Mouse (Mus musculus) stomach, postnatal 0 days (tissue): Measurements from ENCODE around the gene Unc93b1. TPM values are rescaled to one million over a fixed set of nuclear protein-coding genes. Genes with fewer than 3 reads are reported as not detected.

Experiments
- ATAC-seq: fragments of 200-750 bp; cut with Nextera tagmentation; 2 replicates; pipeline ENCODE4 v1.8.0; 2017; ENCODE audit not compliant: low FRiP score, low TSS enrichment
- DNase-seq: peaks from one replicate; pipeline ENCODE4 v3.0.0-alpha.2; 2016; ENCODE audit warnings: low spot score
- H3K27ac ChIP-seq: fragments of 300-500 bp; sonication (generic); replicated peaks from 2 replicates; pipeline ENCODE4 v1.5.1; 2014; ENCODE audit warnings: mild to moderate bottlenecking, control low read depth
- H3K27me3 ChIP-seq: fragments of 300-500 bp; sonication (generic); 2 replicates; pipeline ENCODE4 v1.6.1; 2014; ENCODE audit warnings: low read length; ENCODE audit not compliant: control insufficient read depth, insufficient read depth
- H3K36me3 ChIP-seq: fragments of 300-500 bp; sonication (generic); 2 replicates; pipeline ENCODE4 v1.6.1; 2014; ENCODE audit warnings: low read length, mixed read lengths; ENCODE audit not compliant: control insufficient read depth, insufficient read depth
- H3K4me1 ChIP-seq: fragments of 300-500 bp; sonication (generic); replicated peaks from 2 replicates; pipeline ENCODE4 v1.6.1; 2014; ENCODE audit warnings: antibody characterized with exemption; ENCODE audit not compliant: control insufficient read depth, insufficient read depth
- H3K4me2 ChIP-seq: fragments of 300-500 bp; sonication (generic); replicated peaks from 2 replicates; pipeline ENCODE4 v1.6.1; 2014; ENCODE audit warnings: low read depth, mild to moderate bottlenecking, control low read depth, moderate library complexity
- H3K4me3 ChIP-seq: fragments of 300-500 bp; sonication (generic); 2 replicates; pipeline ENCODE4 v1.5.1; 2014; ENCODE audit warnings: low read depth, low read length, control low read depth
- H3K9ac ChIP-seq: fragments of 300-500 bp; sonication (generic); 2 replicates; pipeline ENCODE4 v1.6.1; 2014; ENCODE audit warnings: mild to moderate bottlenecking, low read length, control low read depth, mixed read lengths
- H3K9me3 ChIP-seq: fragments of 300-500 bp; sonication (generic); 2 replicates; pipeline ENCODE4 v1.6.1; 2016; ENCODE audit warnings: low read length; ENCODE audit not compliant: control insufficient read depth
- CTCF ChIP-seq: IDR thresholded peaks from 2 replicates; pipeline ENCODE4 v1.5.1; 2016; ENCODE audit warnings: antibody characterized with exemption, low read depth, mild to moderate bottlenecking, moderate library complexity
- EP300 ChIP-seq: optimal IDR thresholded peaks from 2 replicates; pipeline ENCODE3; 2016; ENCODE audit warnings: antibody characterized with exemption
- WGBS: fragments of 180-500 bp; shearing (Covaris S2); extraction: QIAGEN DNeasy Blood & Tissue Kit; methylation state at CpG from one replicate; pipeline ENCODE4 v1.1.7; 2014; 5-methylcytosine and 5-hydroxymethylcytosine counted together
- polyA plus RNA-seq: library from polyadenylated mRNA; unstranded; fragments of >200 nt; fragmentation: Nextera tagmentation; extraction: Ambion mirVana; gene quantifications from 2 replicates; pipeline ENCODE4 v1.2.1, GENCODE M21; 2015

Gene Unc93b1
- polyA plus RNA-seq, 1 experiment from 2014 or later = 19.7 TPM

DNA sequence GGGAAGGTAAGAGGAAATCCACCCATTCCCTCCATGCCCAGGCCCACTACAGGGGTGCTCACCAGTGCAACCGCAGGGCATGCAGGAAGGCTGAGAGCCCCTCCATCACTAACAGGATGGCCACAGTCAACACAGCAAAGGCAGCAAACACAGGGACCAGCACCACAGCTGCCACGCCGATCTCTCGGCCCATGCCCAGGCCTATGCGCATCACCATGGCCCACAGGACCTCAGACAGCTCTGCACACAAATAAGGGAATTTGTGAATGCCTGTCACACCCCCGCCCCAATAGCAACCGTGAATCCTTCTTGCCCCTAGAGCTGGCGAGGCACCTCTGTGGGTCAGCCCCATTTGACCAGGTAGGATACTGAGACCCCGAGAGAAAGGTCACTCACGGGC is 38.8 kb upstream of the Unc93b1 start:
- H3K27ac ChIP-seq = no peak overlapping the region
- WGBS = 86% methylated on average over 10 of the region's 10 CpGs
- H3K4me2 ChIP-seq = no peak overlapping the region
- H3K4me1 ChIP-seq = no peaks in the 10 kb centered on the region
- ATAC-seq (no peak), DNase-seq (no peak)
- TF ChIP-seq EP300 = no peak
- TF ChIP-seq CTCF = no peak
- peaks cover 36% of the 10 kb centered on the region for H3K36me3 ChIP-seq
- no peaks in the 10 kb centered on the region for H3K9me3 ChIP-seq
- H3K9ac ChIP-seq = no peak overlapping the region
- no peak overlapping the region for H3K4me3 ChIP-seq
- no peaks in the 10 kb centered on the region for H3K27me3 ChIP-seq

DNA sequence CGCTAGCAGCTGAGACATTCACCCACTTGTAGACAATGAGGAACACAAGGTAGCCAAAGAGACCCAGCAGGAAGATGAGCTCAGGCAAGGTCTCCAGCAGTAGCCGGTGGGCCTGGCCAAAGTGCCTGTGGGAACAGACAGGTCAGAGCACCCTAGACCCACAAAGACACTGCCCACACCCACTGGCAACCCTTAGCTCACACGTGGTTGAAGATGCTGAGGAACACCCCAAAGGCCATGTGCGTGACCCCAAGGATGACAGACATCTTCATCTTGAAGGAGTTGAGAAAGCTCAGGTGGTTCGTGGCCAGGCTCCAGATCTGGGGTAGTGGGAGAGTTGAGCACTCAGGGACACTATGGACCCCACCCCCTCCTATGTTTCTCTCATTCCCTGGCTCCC is 37.4 kb upstream of the Unc93b1 start:
- 90% methylated on average over 5 of the region's 5 CpGs for WGBS
- ATAC-seq = no peak
- no peaks in the 10 kb centered on the region for H3K4me1 ChIP-seq
- no peaks in the 10 kb centered on the region for H3K27me3 ChIP-seq
- H3K4me3 ChIP-seq = no peak overlapping the region
- H3K27ac ChIP-seq = no peak overlapping the region
- H3K36me3 ChIP-seq = peaks cover 47% of the 10 kb centered on the region
- no peak overlapping the region for H3K9ac ChIP-seq
- no peak overlapping the region for H3K4me2 ChIP-seq
- no peaks in the 10 kb centered on the region for H3K9me3 ChIP-seq
- no peak for DNase-seq
- no peak for TF ChIP-seq CTCF
- TF ChIP-seq EP300 = no peak

DNA sequence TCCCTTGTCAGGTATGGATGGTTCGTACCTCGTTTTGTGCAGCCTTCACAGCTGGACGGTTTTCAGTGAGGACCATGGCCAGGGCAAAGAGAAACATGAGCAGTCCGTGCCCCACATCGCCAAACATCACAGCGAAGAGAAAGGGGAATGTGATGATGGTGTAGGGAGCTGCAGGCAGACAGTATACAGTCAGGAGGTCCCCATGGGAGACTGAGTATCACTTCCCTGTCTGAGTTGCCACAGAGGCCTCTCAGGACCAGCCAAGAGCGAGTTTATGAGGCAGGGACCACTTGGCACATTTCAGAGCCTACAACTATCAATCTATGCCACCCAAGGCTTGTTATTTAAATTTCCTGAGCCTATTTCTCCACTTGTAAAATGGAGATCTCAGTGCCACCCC is 36.0 kb upstream of the Unc93b1 start:
- no peak overlapping the region for H3K9ac ChIP-seq
- H3K36me3 ChIP-seq = peaks cover 56% of the 10 kb centered on the region
- H3K4me3 ChIP-seq = no peak overlapping the region
- no peaks in the 10 kb centered on the region for H3K27me3 ChIP-seq
- no peak for DNase-seq
- WGBS = 78% methylated on average over 7 of the region's 7 CpGs
- H3K4me2 ChIP-seq = no peak overlapping the region
- no peaks in the 10 kb centered on the region for H3K9me3 ChIP-seq
- H3K27ac ChIP-seq = no peak overlapping the region
- no peaks in the 10 kb centered on the region for H3K4me1 ChIP-seq
- ATAC-seq = no peak
- TF ChIP-seq EP300 (no peak), CTCF (no peak)

DNA sequence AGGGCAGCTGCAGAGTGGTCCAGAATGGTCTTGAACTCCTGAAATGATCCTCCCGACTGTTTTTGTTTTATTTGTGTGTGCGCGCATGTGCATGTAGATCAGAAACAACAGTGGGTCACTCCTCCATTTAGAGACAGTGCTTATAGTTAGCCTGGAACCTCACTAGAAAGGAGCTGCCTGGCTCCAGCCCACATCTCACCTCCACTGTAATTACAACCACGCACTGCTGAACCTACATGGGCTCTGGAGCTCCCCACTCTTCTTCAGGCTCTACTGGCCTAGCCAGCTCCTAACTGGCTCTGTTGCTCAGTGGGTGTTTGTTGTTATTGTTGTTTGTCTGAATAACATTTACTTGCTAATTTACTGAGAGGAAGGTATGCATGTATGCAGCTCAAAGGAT is 35.4 kb upstream of the Unc93b1 start:
- WGBS = 94% methylated on average over 4 of the region's 4 CpGs
- Histone ChIP-seq H3K4me2 (no peak overlapping the region), H3K9me3 (no peaks in the 10 kb centered on the region), H3K9ac (no peak overlapping the region), H3K4me1 (no peaks in the 10 kb centered on the region), H3K4me3 (no peak overlapping the region), H3K27me3 (no peaks in the 10 kb centered on the region), H3K36me3 (peaks cover 51% of the 10 kb centered on the region), H3K27ac (no peak overlapping the region)
- TF ChIP-seq CTCF (no peak), EP300 (no peak)
- ATAC-seq (no peak), DNase-seq (no peak)

DNA sequence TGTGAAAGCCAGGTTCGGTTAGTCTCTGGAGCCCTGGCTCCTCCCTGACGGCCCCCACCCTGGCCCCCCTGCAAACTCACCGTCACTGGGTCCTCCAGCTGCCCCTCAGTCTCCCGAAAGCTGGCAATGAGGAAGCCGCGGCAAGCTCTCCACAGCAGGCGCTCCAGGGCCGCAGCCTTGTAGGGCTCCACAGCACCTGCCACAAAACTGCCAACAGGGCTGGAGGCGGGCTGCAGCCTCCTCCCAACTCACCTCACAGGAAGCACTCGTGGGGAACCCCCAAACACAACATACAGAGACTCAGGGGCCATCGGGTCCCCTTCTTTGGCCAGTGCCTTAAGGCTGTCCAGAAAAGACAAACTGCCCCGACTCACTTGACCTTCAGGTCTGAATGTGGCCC is 32.0 kb upstream of the Unc93b1 start:
- no peak for TF ChIP-seq EP300
- no peak for TF ChIP-seq CTCF
- no peak overlapping the region for H3K27ac ChIP-seq
- peaks cover 14% of the 10 kb centered on the region; the same call in 1 of the 2 replicates for H3K4me1 ChIP-seq
- ATAC-seq (no peak), DNase-seq (no peak)
- no peak overlapping the region for H3K4me3 ChIP-seq
- H3K9me3 ChIP-seq = no peaks in the 10 kb centered on the region
- WGBS = 84% methylated on average over 12 of the region's 12 CpGs
- no peak overlapping the region for H3K4me2 ChIP-seq
- peaks cover 29% of the 10 kb centered on the region for H3K36me3 ChIP-seq
- H3K27me3 ChIP-seq = no peaks in the 10 kb centered on the region
- H3K9ac ChIP-seq = no peak overlapping the region

DNA sequence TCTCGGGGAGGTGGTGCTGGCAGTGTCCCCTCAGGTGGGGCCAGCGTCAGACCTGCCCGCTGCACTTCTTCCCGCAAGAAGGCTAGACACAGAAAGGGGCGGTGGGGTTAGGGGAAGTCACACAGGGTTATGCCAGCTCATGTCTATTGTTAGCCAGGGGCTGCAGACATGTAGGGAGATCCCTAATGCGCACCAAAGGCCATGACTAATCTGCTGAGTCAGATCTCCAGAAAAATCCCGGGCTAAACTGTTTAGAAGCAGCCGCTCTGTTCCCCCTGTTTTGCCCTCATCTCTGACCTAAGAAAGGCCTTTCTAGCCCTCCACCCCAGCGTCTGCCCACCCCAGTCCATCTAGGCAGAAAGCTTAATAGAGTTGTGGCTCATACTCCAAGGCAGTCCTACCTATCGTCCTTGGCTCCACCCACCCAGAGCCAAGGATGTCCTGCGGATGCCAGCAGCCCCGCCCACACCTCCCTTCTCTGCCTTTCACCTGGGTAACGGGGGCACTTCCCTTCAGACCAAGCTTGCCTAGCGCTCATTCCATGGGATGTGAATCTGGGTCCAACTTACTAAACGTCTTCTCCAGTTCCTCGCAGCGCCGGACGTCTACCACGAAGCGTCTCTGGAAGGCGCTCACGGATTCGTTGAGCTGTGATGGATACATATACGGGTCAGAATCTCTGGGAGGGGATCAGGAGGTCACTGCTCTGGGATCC is 31.2 kb upstream of the Unc93b1 start:
- TF ChIP-seq CTCF (no peak), EP300 (no peak)
- no peak overlapping the region for H3K9ac ChIP-seq
- H3K4me2 ChIP-seq = no peak overlapping the region
- no peaks in the 10 kb centered on the region for H3K27me3 ChIP-seq
- DNase-seq (no peak), ATAC-seq (no peak)
- 75% methylated on average over 25 of the region's 25 CpGs for WGBS
- no peak overlapping the region for H3K27ac ChIP-seq
- H3K4me3 ChIP-seq = no peak overlapping the region
- H3K4me1 ChIP-seq = peaks cover 14% of the 10 kb centered on the region; the same call in 1 of the 2 replicates
- H3K36me3 ChIP-seq = peaks cover 26% of the 10 kb centered on the region
- H3K9me3 ChIP-seq = no peaks in the 10 kb centered on the region
